Mouse (Mus musculus) liver, embryonic 13.5 days (tissue): ENCODE measurements around the gene Clic4. TPM values are rescaled to one million over a fixed set of nuclear protein-coding genes. Genes with fewer than 3 reads are reported as not detected.

ENCODE experiments used
- polyA plus RNA-seq: library from polyadenylated mRNA; unstranded; fragments of >200 nt; fragmentation: Nextera tagmentation; extraction: Ambion mirVana; gene quantifications from 2 replicates; pipeline ENCODE4 v1.2.1, GENCODE M21; 2015

Clic4 gene
- polyA plus RNA-seq, 1 experiment from 2014 or later: 109 TPM

Other genes starting within 250 kb of the Clic4 start
- gene Runx3, start 152.2 kb downstream of the Clic4 start, polyA plus RNA-seq: 0.79 and 0.83 TPM in 2 replicates
- gene Srrm1, start 80.5 kb upstream of the Clic4 start, polyA plus RNA-seq: 159 and 203 TPM in 2 replicates
- 0.16 and 0.22 TPM in 2 replicates for gene Ncmap, start 125.4 kb upstream of the Clic4 start, polyA plus RNA-seq
- 4.2 and 4.7 TPM in 2 replicates for gene Rcan3, start 161.0 kb upstream of the Clic4 start, polyA plus RNA-seq
- gene Stpg1, start 222.0 kb upstream of the Clic4 start, polyA plus RNA-seq: not detected in 2 replicates
- gene Nipal3, start 222.2 kb upstream of the Clic4 start, polyA plus RNA-seq: 2.7 and 3.2 TPM in 2 replicates